Mouse (Mus musculus) embryo, embryonic 10.5 days (tissue): ENCODE results near the gene Amph.

Experiments used
- DNase-seq: peaks from one replicate; pipeline ENCODE4 v3.0.0-alpha.2; 2015; ENCODE audit warnings: low spot score

Gene Amph

DNA sequence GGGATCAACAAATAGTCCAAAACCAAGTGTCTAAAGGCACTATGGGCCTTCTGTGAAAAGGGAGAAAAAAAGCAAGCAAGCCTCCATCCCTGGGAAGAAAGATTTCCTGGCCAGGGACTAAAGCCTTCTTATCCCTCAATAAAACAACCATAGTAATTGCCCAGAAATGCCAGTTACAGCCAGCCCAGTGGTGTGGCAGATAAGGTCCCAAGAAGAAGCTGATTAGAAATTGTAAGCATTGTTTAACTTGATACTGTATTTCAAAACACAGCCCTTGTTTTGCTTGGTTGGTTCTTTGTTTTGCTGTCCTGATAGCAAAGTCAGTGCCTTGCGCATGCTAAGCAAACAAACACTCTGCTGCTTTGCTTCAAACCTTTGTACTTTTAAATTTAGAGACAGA is 191.8 kb downstream of the Amph start:
- DNase-seq = no peak

DNA sequence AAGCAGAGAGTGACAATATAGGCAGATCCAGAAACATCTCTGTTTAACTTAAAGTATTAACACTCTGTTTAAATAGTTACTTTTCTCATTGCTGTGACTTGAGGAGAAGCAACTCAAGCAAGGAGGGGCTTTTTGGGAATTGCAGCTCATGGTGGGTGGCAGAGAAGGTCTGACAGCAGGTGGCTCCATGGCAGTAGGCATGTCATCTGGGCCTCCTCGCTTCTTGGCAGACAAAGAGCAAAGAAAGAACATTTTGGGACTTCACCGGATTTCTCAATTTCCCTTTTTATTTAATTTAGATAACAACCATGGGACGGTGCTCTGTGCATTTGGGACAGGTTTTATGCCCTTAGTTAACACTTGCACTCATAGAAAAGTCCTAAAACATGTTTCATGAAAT is 195.8 kb downstream of the Amph start:
- DNase-seq = no peak

DNA sequence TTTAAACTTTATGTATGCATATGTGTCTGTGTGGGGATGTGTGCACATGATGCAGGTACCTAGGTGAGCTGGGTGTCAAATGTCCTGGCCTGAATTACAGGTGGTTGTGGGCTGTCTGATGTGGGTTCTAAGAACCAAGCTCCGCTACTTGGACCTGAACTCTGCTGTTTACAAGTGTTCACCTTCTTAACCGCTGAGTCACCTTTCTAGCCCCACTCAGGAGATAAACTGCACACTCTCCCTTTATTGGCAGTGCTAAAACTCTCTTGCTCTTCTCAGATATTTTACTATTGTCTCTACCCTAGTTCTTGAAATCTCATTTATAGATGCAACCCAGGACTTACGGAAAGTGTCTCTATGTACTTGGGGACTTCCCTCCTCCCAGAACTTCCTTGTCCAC is 199.5 kb downstream of the Amph start:
- DNase-seq = no peak

DNA sequence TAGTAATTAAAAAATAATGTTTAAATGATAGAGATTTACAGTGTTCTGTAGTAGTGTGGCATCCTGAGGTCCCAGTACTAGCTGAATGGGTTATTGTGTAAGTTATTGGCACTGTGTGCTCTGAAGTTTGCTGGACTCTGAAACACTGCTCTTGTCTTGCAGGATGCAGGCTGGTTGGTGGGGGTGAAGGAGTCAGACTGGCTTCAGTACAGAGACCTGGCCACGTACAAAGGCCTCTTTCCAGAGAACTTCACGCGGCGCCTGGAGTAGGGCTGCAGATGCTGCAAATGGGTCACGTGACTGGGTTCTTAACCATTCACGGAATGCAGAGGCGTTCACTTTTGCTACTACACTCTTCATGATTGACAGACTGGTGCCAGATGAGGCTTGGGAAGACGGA is 201.6 kb downstream of the Amph start:
- DNase-seq = no peak

DNA sequence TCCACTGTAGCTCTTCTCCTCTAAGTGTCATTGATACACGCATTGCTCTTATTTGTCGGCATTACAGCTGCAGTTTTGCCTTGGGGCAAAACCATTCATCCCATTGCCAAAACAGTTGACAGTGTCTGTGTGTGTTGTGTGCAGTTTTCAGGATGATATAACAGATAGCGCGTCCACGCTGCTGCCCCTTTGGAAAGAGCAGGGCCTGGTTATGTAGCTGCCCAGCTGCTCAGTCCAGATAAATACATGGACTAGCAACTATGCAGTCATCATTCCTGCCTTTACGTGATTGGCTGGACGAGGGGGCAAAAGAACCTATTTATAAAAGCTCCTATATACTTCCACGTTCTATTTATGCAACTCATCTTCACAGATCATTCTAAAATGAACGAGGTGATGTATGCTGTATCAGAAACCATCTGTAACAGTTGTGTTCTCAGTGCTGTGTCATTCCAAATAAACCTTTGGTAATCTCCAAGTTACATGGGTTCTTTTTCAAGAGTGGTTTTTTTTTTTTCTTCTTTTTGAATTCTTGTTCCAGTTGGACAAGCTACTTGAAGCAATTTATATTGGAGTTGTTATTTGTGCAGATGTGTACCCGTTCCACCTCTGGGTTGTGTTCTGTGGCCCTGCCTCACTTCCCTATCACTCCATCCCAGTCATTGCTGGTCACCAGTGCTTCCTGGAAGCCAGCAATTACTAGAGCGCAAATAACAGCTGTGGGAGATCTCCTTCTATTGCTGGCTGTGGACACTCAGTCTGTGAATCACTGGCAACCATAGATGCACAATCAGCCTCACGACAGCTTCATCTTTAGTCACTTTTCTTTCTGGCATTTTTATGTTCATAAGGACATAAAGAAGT is 202.7 kb downstream of the Amph start:
- no peak for DNase-seq

DNA sequence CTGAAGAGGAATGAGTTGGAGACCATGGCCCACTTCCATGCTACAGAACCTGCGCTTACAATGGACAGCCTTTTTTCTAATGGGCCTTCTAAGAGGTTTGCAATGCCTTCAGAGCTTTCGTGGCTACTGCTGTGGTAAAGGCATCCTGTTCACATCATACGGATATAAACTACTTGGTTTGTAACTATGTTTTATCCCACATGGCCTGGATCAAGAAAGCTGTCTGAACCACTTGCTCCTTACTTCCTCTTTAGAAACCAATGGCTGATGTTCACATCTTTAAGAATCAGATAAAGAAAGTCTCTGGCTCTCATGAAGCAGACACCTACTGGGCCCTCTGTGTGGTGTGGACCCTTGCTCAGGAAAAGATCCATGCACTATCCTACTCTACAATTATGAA is 204.1 kb downstream of the Amph start:
- no peak for DNase-seq

DNA sequence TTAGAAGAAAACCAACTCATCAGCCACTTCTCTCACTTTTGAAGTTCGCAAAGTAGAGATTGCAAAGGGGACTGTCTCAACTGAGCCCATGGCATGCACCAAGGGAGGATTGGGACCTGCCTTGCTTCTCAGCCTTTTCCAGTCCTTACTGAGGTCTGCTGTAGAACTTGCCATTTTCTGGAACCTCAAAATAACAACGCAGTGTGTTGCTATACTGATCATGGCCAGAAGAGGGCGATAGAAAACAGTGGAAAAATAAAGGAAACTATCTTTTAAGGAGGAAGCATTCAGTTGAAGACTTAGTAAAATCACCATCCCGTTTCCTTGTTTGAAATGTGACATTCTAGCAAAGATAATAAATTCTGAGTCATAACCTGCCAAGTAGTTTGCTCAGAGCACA is 210.5 kb downstream of the Amph start:
- DNase-seq = peak; percentile 74

DNA sequence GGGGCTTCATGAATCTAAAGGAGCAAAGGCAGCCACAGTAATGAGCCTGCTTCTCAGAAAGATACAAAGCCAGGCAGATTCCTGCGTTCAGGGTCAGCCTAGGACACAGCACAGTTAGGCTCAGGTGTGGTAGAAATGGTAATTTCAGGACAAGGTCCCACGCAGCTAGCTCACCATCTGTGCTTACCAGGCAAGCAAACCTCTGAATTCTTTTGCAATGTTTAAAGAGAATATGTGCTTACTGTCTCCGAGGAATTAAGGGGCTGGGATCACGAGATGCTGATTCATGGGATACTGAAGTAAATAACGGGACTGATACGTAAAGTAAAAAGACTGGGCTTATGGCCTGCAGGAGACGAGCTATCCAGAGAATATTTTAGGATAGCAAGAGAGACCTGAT is 212.6 kb downstream of the Amph start:
- DNase-seq = no peak

DNA sequence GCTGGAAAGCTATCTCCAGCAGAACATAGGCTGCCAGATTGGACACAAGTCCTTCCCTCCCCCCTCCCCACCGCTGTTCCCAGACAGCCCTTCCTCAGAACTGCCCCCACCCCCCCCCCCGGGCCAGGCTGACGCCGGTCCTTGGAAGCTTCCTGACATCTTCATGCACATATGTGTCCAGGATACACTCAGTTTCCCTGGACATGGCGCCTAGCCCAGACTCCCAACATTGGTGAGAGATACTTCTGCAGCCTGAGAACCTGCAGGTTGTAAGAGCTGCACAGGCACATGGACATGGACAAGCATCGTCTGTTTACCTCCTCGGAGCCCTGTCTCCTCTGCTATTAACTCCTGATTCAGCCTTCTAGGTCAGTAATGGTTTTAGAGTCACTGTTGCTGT is 213.1 kb downstream of the Amph start:
- DNase-seq = no peak

DNA sequence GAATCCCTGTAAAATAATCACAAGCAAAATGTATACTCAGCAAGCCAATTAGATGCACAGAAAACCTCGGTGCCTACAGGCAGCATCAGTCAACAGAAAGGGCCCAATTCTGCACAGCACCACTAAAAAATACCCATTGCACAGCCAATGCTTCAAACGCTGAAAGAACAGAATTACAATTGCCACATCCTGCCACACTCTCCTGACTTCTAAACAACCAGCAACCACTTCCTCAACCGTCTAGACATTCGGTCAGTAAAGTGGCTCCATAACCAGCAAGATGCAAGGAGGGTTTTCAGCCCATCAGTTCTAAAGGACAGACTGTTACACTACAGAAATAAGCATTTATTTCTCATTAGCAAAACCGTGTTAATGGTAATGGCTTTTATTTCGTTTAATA is 214.1 kb downstream of the Amph start:
- no peak for DNase-seq

DNA sequence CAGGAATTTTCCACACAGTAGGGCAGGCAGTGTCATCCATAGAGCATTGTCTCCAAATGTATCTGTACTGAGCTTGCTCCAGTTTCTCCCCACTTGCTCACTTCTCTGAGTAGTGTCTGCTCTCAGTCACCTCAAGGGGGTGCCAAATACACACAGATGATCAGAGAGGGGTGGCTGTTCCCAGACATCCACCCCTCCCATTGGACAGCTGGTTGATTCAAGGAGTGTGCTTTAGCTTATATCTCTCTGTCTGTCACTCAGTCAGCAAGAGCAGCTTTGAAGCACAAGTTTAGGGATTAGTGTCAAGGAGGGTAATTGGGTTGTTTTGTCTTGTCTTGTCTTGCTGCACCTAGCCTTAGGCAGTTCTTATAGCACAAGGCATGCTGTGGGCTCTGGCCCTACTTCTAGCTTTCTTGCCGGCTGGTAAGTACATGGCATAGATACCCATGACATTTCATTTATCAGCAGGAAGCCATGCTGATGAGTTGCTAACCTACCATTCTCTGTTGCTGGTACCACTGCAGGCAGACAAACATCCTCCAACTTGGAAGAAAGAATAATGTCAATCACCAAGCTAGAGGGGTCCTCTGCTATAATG is 229.8 kb downstream of the Amph start:
- DNase-seq = peak; percentile 75

DNA sequence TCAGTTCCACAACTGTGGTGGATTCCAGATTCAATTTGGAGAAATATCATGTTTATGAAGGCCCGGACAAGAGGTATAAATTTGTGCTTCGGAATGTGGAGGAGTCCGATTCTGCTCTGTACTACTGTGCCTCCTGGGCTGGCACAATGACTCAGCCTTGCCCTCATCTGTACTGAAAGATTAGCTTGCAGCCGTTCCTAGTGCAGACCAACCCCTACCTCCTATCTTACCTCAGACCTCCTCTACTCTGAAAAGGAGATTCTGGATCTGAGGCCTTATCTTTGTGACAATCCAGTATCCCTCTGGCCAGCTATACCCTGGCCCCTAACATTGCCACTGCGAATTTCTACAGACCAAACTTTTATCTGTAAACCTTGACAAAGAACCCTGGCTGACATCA is 230.3 kb downstream of the Amph start:
- no peak for DNase-seq

DNA sequence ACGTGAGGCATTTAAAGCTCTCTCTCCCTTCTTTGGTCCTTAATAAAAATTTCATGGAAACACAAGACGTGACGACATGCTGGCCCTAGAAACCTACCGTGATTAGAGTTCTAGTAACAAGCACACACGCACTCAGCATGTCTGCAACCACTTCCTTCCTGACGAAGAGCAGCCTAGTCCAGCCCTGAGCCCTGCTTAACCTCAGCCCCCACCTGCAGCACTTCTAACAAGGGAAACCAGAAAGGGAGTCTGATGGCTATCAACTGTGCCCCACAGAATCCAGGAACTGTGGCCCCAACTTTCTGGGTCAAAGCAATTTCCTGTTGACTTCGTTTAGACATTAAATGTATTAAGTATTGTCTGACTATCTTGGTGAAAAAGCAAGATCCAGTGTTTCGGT is 234.3 kb downstream of the Amph start:
- no peak for DNase-seq

DNA sequence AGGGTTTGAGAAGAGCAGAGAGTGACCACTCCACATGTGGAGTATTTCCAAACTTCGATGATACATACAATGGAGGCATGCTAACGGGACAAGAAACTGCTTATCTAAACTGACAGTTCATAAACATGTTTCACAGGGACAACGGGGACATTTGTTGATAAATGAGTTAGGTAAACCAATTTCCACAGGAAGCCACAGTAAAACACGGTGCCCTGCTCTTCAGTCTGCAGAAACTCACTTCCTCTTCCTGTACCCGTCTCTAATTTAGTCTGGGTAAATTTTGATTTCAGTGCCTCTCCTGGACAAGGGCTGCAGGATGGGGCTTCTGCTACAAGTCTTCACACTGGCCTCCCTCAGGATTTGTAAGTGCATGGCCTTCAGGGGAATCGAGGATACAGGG is 242.0 kb downstream of the Amph start:
- no peak for DNase-seq

DNA sequence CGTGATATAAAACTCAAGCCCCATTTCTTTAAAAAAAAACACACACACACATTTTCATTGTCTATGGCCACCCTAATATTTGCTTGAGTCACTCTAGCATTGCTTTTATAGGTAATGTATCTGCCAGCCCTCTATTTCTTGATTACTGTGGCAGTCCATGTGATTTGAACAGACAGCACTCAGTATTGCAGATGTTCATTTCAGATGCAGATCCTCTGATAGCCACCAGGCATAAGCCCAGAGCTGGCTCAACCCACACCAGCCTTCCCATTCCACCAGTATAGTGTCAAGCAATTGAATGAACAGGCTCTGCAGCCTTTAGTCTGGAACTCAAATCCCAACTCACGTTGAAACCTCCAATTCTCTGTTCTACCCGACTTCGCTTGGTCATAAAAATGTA is 246.8 kb downstream of the Amph start:
- DNase-seq = no peak

DNA sequence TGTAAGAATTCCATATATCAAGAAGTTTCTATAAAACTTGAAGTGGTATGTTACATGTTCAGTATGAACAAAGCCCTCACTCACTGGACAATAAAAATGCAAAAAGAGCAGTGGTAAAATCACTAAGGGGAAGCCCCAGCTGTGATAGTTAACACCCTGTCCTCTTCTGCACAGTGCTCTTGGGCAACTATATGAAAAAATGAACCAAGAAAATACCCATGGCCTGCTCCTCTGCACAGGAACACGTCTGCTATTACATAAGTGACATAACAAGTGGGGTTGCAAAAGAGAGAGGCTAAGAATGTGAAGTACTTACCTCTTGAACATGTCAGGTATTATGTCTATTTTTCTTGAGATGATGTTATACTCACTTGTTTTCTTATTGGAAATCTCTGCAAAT is 247.5 kb downstream of the Amph start:
- no peak for DNase-seq
